Mouse (Mus musculus): ENCODE data around the gene Spag6l. TPM values are rescaled to one million over a fixed set of nuclear protein-coding genes. Genes with fewer than 3 reads are reported as not detected.

Gene Spag6l
- total RNA-seq (2014; rRNA removed) (19.0 and 20.7 TPM in 2 replicates), polyA plus RNA-seq (2015; fragmentation: Nextera tagmentation; extraction: Ambion mirVana) (17.4 and 18.6 TPM in 2 replicates)

DNA sequence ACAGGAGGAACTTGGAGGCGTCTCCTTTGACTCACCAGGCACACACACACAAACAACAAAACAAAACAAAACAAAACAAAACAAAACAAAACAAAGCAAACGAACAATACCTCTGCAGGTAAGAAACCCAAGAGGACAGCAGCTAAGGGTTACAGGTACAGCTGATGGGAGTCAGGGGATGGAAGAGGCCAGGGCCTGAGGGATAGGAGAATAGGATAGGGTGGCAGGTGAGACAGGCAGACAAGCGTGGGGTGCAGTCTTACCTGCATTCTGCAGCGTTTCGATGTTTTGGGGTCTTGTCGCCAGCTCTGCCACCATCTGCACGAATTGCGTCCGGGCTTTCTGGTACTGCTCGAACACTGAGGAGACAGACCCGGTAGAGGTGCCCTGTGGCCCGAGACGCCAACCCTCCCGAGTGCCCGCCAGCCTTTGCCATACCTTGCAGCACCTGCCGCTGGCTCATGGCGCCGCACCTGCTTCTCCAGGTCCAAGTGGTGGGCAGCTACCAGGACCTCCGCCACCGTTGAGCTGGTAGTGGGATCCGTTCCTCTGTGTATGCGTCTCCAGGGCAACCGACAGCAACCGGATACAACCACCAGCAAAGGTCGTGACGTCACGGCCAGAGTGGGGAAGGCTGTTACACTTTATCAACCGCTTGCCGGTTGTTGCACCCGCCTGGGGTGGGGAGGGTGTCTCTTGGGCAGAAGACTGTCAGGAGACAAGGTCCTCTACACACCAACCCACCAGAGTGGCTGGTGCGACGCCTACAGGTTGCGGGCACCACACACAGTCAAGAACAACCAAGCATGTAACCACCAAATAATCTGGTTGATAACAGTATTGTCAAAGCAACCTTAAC, at the start of gene Spag6l:
Gene Spag6l (minus strand): TSS at position 700 of the 859 bp plus-strand sequence.
- TF ChIP-seq CTCF (IDR thresholded peaks at IDR 0.05; ENCODE audit: low read depth), result peak; percentile 54
- peak within 1 kb of the TSS; percentile 62 for H3K4me3 ChIP-seq (ENCODE audit: low read length)
- peak within 1 kb of the TSS; percentile 73 for H3K4me2 ChIP-seq (ENCODE audit: low read depth, low read length)
- WGBS, result 6% methylated on average over 33 of the region's 33 CpGs
- peak within 1 kb of the TSS; percentile 40 for H3K9ac ChIP-seq (replicated peaks; ENCODE audit: low read length)
- no peaks in the 10 kb centered on the region for H3K27me3 ChIP-seq (ENCODE audit: insufficient read depth, low read length)
- H3K9me3 ChIP-seq (ENCODE audit: low read length), result no peaks in the 10 kb centered on the region
- H3K27ac ChIP-seq, result peak within 1 kb of the TSS; percentile 48; the same call in 1 of the 2 replicates
- H3K4me1 ChIP-seq (ENCODE audit: insufficient read depth, low read length), result no peaks in the 10 kb centered on the region
- no peaks in the 10 kb centered on the region for H3K36me3 ChIP-seq (ENCODE audit: insufficient read depth, low read length)
- ATAC-seq (peak; percentile 97), DNase-seq (ENCODE audit: low spot score) (peak; percentile 88)

- Histone ChIP-seq H3K4me2 (ENCODE audit: low read depth, low read length) (no peak overlapping the region), H3K36me3 (ENCODE audit: insufficient read depth, low read length) (peaks cover 63% of the 10 kb centered on the region), H3K27me3 (ENCODE audit: insufficient read depth, low read length) (no peaks in the 10 kb centered on the region), H3K27ac (no peak overlapping the region), H3K9me3 (ENCODE audit: low read length) (no peaks in the 10 kb centered on the region), H3K4me1 (ENCODE audit: insufficient read depth, low read length) (no peaks in the 10 kb centered on the region), H3K9ac (replicated peaks; ENCODE audit: low read length) (no peak overlapping the region), H3K4me3 (ENCODE audit: low read length) (no peak overlapping the region)
- TF ChIP-seq CTCF (IDR thresholded peaks at IDR 0.05; ENCODE audit: low read depth), result no peak
- DNase-seq (ENCODE audit: low spot score), result no peak
- no peak for ATAC-seq
- WGBS, result 92% methylated on average over 5 of the region's 5 CpGs
Observed at GRCm38 (mm10) chr16:16879025-16879424, 49.8 kb upstream of the Spag6l start.

DNA sequence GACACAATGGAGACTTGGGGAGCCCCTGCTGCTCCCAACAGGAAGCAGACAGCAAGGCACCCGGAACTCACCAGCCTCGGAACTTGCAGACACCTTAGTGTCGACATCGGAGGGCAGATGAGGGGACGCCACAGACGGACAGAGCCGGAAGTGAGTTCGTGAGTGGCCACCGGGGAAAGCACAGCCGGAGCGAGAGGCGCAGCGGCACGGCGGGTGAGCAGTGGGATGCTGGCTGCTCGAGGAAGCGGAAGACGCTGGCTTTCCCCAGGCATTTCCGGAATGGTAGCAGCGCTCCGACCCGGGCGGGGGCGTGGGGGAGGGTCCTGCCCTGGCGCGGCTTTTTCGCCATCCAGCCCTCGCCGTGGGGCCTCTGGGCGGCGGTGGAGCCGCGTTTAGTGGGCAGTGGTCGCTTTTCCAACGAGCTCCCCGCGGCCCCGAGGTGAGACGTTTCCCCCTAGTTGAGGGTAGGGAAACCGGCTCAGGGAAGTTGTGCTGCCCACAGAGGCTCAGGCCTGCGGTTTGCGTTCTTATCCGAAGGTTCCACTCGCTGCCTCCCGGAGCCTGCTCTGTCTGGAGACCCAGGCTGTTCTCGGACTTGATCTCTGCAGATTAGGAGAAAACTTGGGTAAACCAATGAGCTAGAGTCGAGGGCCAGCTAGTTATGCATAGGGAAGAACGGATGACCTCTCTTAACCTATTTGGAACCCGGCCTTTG, 41.5 kb upstream of the Spag6l start, which contains the start of the genes Top3b and Vpreb1:
Gene Top3b (plus strand): TSS at position 120 of the 715 bp plus-strand sequence.
Gene Vpreb1 (minus strand): TSS at position 227 of the 715 bp plus-strand sequence.
- Histone ChIP-seq H3K4me1 (ENCODE audit: insufficient read depth, low read length) (no peaks in the 10 kb centered on the region), H3K9me3 (ENCODE audit: low read length) (no peaks in the 10 kb centered on the region), H3K4me3 (ENCODE audit: low read length) (peak within 1 kb of the TSS; percentile 83), H3K4me2 (ENCODE audit: low read depth, low read length) (peak within 1 kb of the TSS; percentile 59), H3K27me3 (ENCODE audit: insufficient read depth, low read length) (no peaks in the 10 kb centered on the region), H3K9ac (replicated peaks; ENCODE audit: low read length) (peak within 1 kb of the TSS; percentile 93), H3K27ac (peak within 1 kb of the TSS; percentile 91), H3K36me3 (ENCODE audit: insufficient read depth, low read length) (peaks cover 5% of the 10 kb centered on the region; the same call in 1 of the 2 replicates)
- TF ChIP-seq CTCF (IDR thresholded peaks at IDR 0.05; ENCODE audit: low read depth), result peak; percentile 58
- ATAC-seq (peak; percentile 98), DNase-seq (ENCODE audit: low spot score) (peak; percentile 97)
- WGBS, result under 1% methylated on average over 46 of the region's 49 CpGs

GRCm38 (mm10) chr16:16870241-16870616, 41.0 kb upstream of the Spag6l start:
- TF ChIP-seq CTCF (IDR thresholded peaks at IDR 0.05; ENCODE audit: low read depth), result no peak
- Histone ChIP-seq H3K4me1 (ENCODE audit: insufficient read depth, low read length) (no peaks in the 10 kb centered on the region), H3K27ac (peak overlapping the region; percentile 91), H3K4me2 (ENCODE audit: low read depth, low read length) (peak overlapping the region; percentile 59), H3K36me3 (ENCODE audit: insufficient read depth, low read length) (peaks cover 4% of the 10 kb centered on the region; the same call in 1 of the 2 replicates), H3K9me3 (ENCODE audit: low read length) (no peaks in the 10 kb centered on the region), H3K9ac (replicated peaks; ENCODE audit: low read length) (peak overlapping the region; percentile 93; the same call in 1 of the 2 replicates), H3K27me3 (ENCODE audit: insufficient read depth, low read length) (no peaks in the 10 kb centered on the region), H3K4me3 (ENCODE audit: low read length) (peak overlapping the region; percentile 83)
- WGBS, result 36% methylated on average over 7 of the region's 7 CpGs
- ATAC-seq (peak; percentile 63), DNase-seq (ENCODE audit: low spot score) (no peak)

- Histone ChIP-seq H3K27ac (no peak overlapping the region), H3K4me2 (ENCODE audit: low read depth, low read length) (no peak overlapping the region), H3K36me3 (ENCODE audit: insufficient read depth, low read length) (no peaks in the 10 kb centered on the region), H3K27me3 (ENCODE audit: insufficient read depth, low read length) (no peaks in the 10 kb centered on the region), H3K9ac (replicated peaks; ENCODE audit: low read length) (no peak overlapping the region), H3K9me3 (ENCODE audit: low read length) (no peaks in the 10 kb centered on the region), H3K4me1 (ENCODE audit: insufficient read depth, low read length) (no peaks in the 10 kb centered on the region), H3K4me3 (ENCODE audit: low read length) (no peak overlapping the region)
- TF ChIP-seq CTCF (IDR thresholded peaks at IDR 0.05; ENCODE audit: low read depth), result no peak
- WGBS, result 54% methylated on average over 5 of the region's 5 CpGs
- DNase-seq (ENCODE audit: low spot score) (no peak), ATAC-seq (no peak)
Observed at GRCm38 (mm10) chr16:16865696-16866561, 36.7 kb upstream of the Spag6l start.

GRCm38 (mm10) chr16:16865217-16865616, 36.0 kb upstream of the Spag6l start:
- DNase-seq (ENCODE audit: low spot score) (no peak), ATAC-seq (no peak)
- no peaks in the 10 kb centered on the region for H3K9me3 ChIP-seq (ENCODE audit: low read length)
- no peak overlapping the region for H3K9ac ChIP-seq (replicated peaks; ENCODE audit: low read length)
- H3K4me1 ChIP-seq (ENCODE audit: insufficient read depth, low read length), result no peaks in the 10 kb centered on the region
- no peaks in the 10 kb centered on the region for H3K36me3 ChIP-seq (ENCODE audit: insufficient read depth, low read length)
- no peaks in the 10 kb centered on the region for H3K27me3 ChIP-seq (ENCODE audit: insufficient read depth, low read length)
- no peak overlapping the region for H3K4me2 ChIP-seq (ENCODE audit: low read depth, low read length)
- H3K27ac ChIP-seq, result no peak overlapping the region
- TF ChIP-seq CTCF (IDR thresholded peaks at IDR 0.05; ENCODE audit: low read depth), result no peak
- no peak overlapping the region for H3K4me3 ChIP-seq (ENCODE audit: low read length)

Data from hindbrain, postnatal 0 days (tissue).